Comparison of ENCODE assay signal across 18 mouse cellular contexts in genomic region chr17:26498626-26499025, GRCm38 (mm10).
"Had no signal": no experiment of that assay in that cellular context is flagged by ENCODE, and none has a peak within 500 bp of the region (broad histone marks: within the 10 kb centered on the region; RNA-seq: fewer than 3 reads in every experiment).

No protein-coding gene starts in this region.

- H3K36me3 ChIP-seq: limb, embryonic 12.5 days; neural tube, embryonic 13.5 days had no signal

- H3K27me3 ChIP-seq: limb, embryonic 12.5 days; megakaryocyte, embryonic 14.5 days; neural tube, embryonic 13.5 days had no signal

- ATAC-seq: midbrain, embryonic 16.5 days had no signal

- H3K9me3 ChIP-seq: limb, embryonic 12.5 days; neural tube, embryonic 13.5 days had no signal

- H3K4me2 ChIP-seq: limb, embryonic 12.5 days; midbrain, embryonic 11.5 days; neural tube, embryonic 13.5 days had no signal

- DNase-seq: kidney, postnatal 36 days; layer of hippocampus, adult 9-11 months; layer of hippocampus, postnatal 36 days; lung, adult 18-20 months; lung, postnatal 10 days; lung, postnatal 4 days; retina, postnatal 1 day; right cerebral cortex, postnatal 4 days; spleen, adult 18-20 months; thymus, adult 2 months; thymus, postnatal 25 days had no signal

- H3K9ac ChIP-seq: limb, embryonic 12.5 days; liver, embryonic 14.5 days; neural tube, embryonic 13.5 days had no signal

- H3K27ac ChIP-seq: kidney, postnatal 0 days; limb, embryonic 12.5 days; liver, embryonic 14.5 days; neural tube, embryonic 13.5 days had no signal

- H3K4me3 ChIP-seq: limb, embryonic 12.5 days; megakaryocyte, embryonic 14.5 days; neural tube, embryonic 13.5 days had no signal
